In the genomic region with DNA sequence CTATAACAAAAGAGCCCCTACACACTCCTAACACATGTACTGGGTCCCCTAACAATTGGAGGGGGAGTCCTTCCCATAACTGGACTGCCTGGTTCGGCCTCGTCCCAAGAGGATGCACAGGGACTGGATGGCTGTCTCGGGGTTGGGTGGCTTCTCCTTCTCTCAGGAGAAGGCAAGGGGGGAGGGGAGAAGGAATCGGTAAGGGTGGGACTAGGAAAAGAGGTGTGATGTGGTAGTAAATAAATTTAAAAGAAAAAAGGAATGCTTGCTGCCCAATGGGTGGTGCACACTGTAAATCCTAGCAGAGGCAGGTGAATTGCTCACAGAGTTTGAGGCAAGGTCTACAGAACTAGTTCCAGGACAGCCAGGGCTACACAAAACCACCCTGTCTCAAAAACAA, we compare ENCODE assay signal across 19 mouse cellular contexts. TPM values are rescaled to one million over a fixed set of nuclear protein-coding genes. Genes with fewer than 3 reads are reported as not detected.
DNase-seq lines count a peak whose midpoint lies in the region; ATAC-seq and TF ChIP-seq lines count a peak whose summit lies in the region.
"Had no signal": no experiment of that assay in that cellular context is flagged by ENCODE, and none has a peak within 500 bp of the region (broad histone marks: within the 10 kb centered on the region; RNA-seq: fewer than 3 reads in every experiment).

No protein-coding gene starts in this region.

- intact Hi-C loops in heart, adult 2 months (cut with DNase I), result no loop called here

- WGBS in heart, adult 2 months, result 65% methylated on average over 4 of the region's 4 CpGs
- 82% methylated on average over 4 of the region's 4 CpGs for WGBS in neural tube, embryonic 13.5 days

- H3K27ac ChIP-seq in heart, adult 2 months, result peak overlapping the region; percentile 15
- H3K27ac ChIP-seq in neural tube, embryonic 13.5 days (replicated peaks), result no peak overlapping the region
- H3K27ac ChIP-seq: embryonic facial prominence, embryonic 15.5 days; heart, embryonic 10.5 days; hindbrain, embryonic 10.5 days; midbrain, embryonic 12.5 days had no signal

- no peak for TF ChIP-seq POLR2A in heart, adult 2 months (IDR thresholded peaks at IDR 0.05; ENCODE audit: insufficient read depth, low read depth, low read length)

- peaks cover 8% of the 10 kb centered on the region for H3K79me2 ChIP-seq in heart, adult 2 months (replicated peaks; ENCODE audit: control insufficient read depth, insufficient read depth, low read length)

- no peaks in the 10 kb centered on the region for H3K9me3 ChIP-seq in megakaryocyte, embryonic 14.5 days
- H3K9me3 ChIP-seq in neural tube, embryonic 13.5 days, result no peaks in the 10 kb centered on the region
- H3K9me3 ChIP-seq: embryonic facial prominence, embryonic 15.5 days; heart, embryonic 10.5 days; hindbrain, embryonic 10.5 days; midbrain, embryonic 12.5 days had no signal

- no peak for ATAC-seq in cerebellum, adult (ENCODE audit: insufficient number of reproducible peaks, low FRiP score, low TSS enrichment)
- no peak for ATAC-seq in megakaryocyte, adult 5-6 weeks (ENCODE audit: poor library complexity, severe bottlenecking)
- no peak for ATAC-seq in neural tube, embryonic 13.5 days (ENCODE audit: low read depth)

- peaks cover 23% of the 10 kb centered on the region for H3K4me1 ChIP-seq in heart, adult 2 months (ENCODE audit: control insufficient read depth, insufficient read depth, low read length)
- H3K4me1 ChIP-seq in megakaryocyte, embryonic 14.5 days, result peaks cover 80% of the 10 kb centered on the region
- peaks cover 63% of the 10 kb centered on the region for H3K4me1 ChIP-seq in neural tube, embryonic 13.5 days (replicated peaks)

- no peak overlapping the region for H3K4me3 ChIP-seq in heart, adult 2 months
- peak overlapping the region; percentile 46 for H3K4me3 ChIP-seq in megakaryocyte, embryonic 14.5 days (replicated peaks)
- H3K4me3 ChIP-seq in neural tube, embryonic 13.5 days, result no peak overlapping the region
- H3K4me3 ChIP-seq: embryonic facial prominence, embryonic 15.5 days; heart, embryonic 10.5 days; hindbrain, embryonic 10.5 days; midbrain, embryonic 12.5 days had no signal

- TF ChIP-seq EP300 in heart, adult 2 months (IDR thresholded peaks at IDR 0.05; ENCODE audit: insufficient read depth, low read depth, low read length), result no peak

- TF ChIP-seq CTCF in heart, adult 2 months (IDR thresholded peaks at IDR 0.05), result no peak

- DNase-seq in cerebellum, adult 11 months, result peak; percentile 16
- DNase-seq in heart, adult 2 months, result no peak
- DNase-seq in heart, adult 9 months (ENCODE audit: low spot score in 2 of 2), result no peak
- no peak for DNase-seq in ovary, postnatal 14 days (ENCODE audit: low spot score)
- DNase-seq: adrenal gland, adult 2 months; cerebellum, postnatal 14 days; gastrocnemius, postnatal 25 days; lung, adult 2 months; lung, postnatal 36 days; retina, postnatal 1 day; right cerebral cortex, postnatal 4 days had no signal

- H3K4me2 ChIP-seq in neural tube, embryonic 13.5 days, result no peak overlapping the region
- H3K4me2 ChIP-seq: embryonic facial prominence, embryonic 15.5 days; midbrain, embryonic 12.5 days had no signal

- no peak overlapping the region for H3K9ac ChIP-seq in heart, adult 2 months (ENCODE audit: low read depth, low read length)
- H3K9ac ChIP-seq in neural tube, embryonic 13.5 days, result 0 out of 2 replicates have a peak overlapping the region, but pooled peaks have one; percentile 2
- H3K9ac ChIP-seq: embryonic facial prominence, embryonic 15.5 days; midbrain, embryonic 12.5 days had no signal

- H3K36me3 ChIP-seq in heart, adult 2 months (ENCODE audit: control insufficient read depth, insufficient read depth, low read length), result peaks cover 5% of the 10 kb centered on the region
- H3K36me3 ChIP-seq in megakaryocyte, embryonic 14.5 days (replicated peaks; ENCODE audit: low read length), result peaks cover 65% of the 10 kb centered on the region
- H3K36me3 ChIP-seq in neural tube, embryonic 13.5 days, result peaks cover 36% of the 10 kb centered on the region; the same call in 1 of the 2 replicates

- no peaks in the 10 kb centered on the region for H3K27me3 ChIP-seq in heart, adult 2 months (ENCODE audit: control insufficient read depth, insufficient read depth, low read length)
- no peaks in the 10 kb centered on the region for H3K27me3 ChIP-seq in megakaryocyte, embryonic 14.5 days (replicated peaks)
- no peaks in the 10 kb centered on the region for H3K27me3 ChIP-seq in neural tube, embryonic 13.5 days
- H3K27me3 ChIP-seq: embryonic facial prominence, embryonic 15.5 days; midbrain, embryonic 12.5 days had no signal

RNA-seq across cellular contexts. Expression of a gene that starts 3.7 kb away (rescaled TPM):
- 10 to 100 TPM; 64.8 to 82.1 TPM for total RNA-seq in heart, adult 2 months (2021)
- polyA plus RNA-seq in heart, adult 2 months (2012; rRNA removed), result 55.9 and 62.6 TPM in 2 replicates
- 46.2 and 157 TPM in 2 replicates for polyA plus RNA-seq in megakaryocyte, embryonic 14.5 days (2012; ENCODE audit: insufficient read depth, low replicate concordance)
- 19.3 and 24.1 TPM in 2 replicates for total RNA-seq in megakaryocyte, adult 5-6 weeks (2015)
- total RNA-seq in megakaryocyte, adult 5-6 weeks (2017), result 7.6 and 10.0 TPM in 2 replicates
- 30.3 and 33.1 TPM in 2 replicates for polyA plus RNA-seq in neural tube, embryonic 13.5 days (2015; fragmentation: Nextera tagmentation; extraction: Ambion mirVana)

RNA-seq across cellular contexts. Expression of a gene that starts 25.7 kb away (rescaled TPM):
- 10 to 100 TPM; 19.1 to 21.3 TPM for total RNA-seq in heart, adult 2 months (2021)
- 15.8 and 16.2 TPM in 2 replicates for polyA plus RNA-seq in heart, adult 2 months (2012; rRNA removed)
- polyA plus RNA-seq in megakaryocyte, embryonic 14.5 days (2012; ENCODE audit: insufficient read depth, low replicate concordance), result 7.8 and 56.8 TPM in 2 replicates
- 7.0 and 8.2 TPM in 2 replicates for total RNA-seq in megakaryocyte, adult 5-6 weeks (2015)
- total RNA-seq in megakaryocyte, adult 5-6 weeks (2017), result 20.4 and 21.6 TPM in 2 replicates
- 19.4 and 21.0 TPM in 2 replicates for polyA plus RNA-seq in neural tube, embryonic 13.5 days (2015; fragmentation: Nextera tagmentation; extraction: Ambion mirVana)

RNA-seq across cellular contexts. Expression of a gene that starts 33.4 kb away (rescaled TPM):
- total RNA-seq in heart, adult 2 months (2021), result 10 to 100 TPM; 18.5 to 18.7 TPM
- 14.8 and 17.7 TPM in 2 replicates for polyA plus RNA-seq in heart, adult 2 months (2012; rRNA removed)
- 36.6 and 64.3 TPM in 2 replicates for polyA plus RNA-seq in megakaryocyte, embryonic 14.5 days (2012; ENCODE audit: insufficient read depth, low replicate concordance)
- 26.9 and 29.5 TPM in 2 replicates for total RNA-seq in megakaryocyte, adult 5-6 weeks (2015)
- 20.3 and 33.5 TPM in 2 replicates for total RNA-seq in megakaryocyte, adult 5-6 weeks (2017)
- 11.0 and 16.5 TPM in 2 replicates for polyA plus RNA-seq in neural tube, embryonic 13.5 days (2015; fragmentation: Nextera tagmentation; extraction: Ambion mirVana)

RNA-seq across cellular contexts. Expression of a gene that starts 33.6 kb away (rescaled TPM):
- total RNA-seq in heart, adult 2 months (2021), result 1 to 10 TPM; 2.6 to 3.1 TPM
- 3.4 and 5.5 TPM in 2 replicates for polyA plus RNA-seq in heart, adult 2 months (2012; rRNA removed)
- 1.2 and 1.3 TPM in 2 replicates for polyA plus RNA-seq in megakaryocyte, embryonic 14.5 days (2012; ENCODE audit: insufficient read depth, low replicate concordance)
- 22.7 and 24.7 TPM in 2 replicates for total RNA-seq in megakaryocyte, adult 5-6 weeks (2015)
- total RNA-seq in megakaryocyte, adult 5-6 weeks (2017), result 22.1 and 24.0 TPM in 2 replicates
- polyA plus RNA-seq in neural tube, embryonic 13.5 days (2015; fragmentation: Nextera tagmentation; extraction: Ambion mirVana), result 5.4 and 7.2 TPM in 2 replicates

RNA-seq across cellular contexts. Expression of a gene that starts 35.6 kb away (rescaled TPM):
- 10 to 100 TPM; 31.4 to 32.6 TPM for total RNA-seq in heart, adult 2 months (2021)
- 18.4 and 21.0 TPM in 2 replicates for polyA plus RNA-seq in heart, adult 2 months (2012; rRNA removed)
- 18.5 and 24.0 TPM in 2 replicates for polyA plus RNA-seq in megakaryocyte, embryonic 14.5 days (2012; ENCODE audit: insufficient read depth, low replicate concordance)
- total RNA-seq in megakaryocyte, adult 5-6 weeks (2015), result 80.0 and 87.2 TPM in 2 replicates
- total RNA-seq in megakaryocyte, adult 5-6 weeks (2017), result 30.1 and 47.3 TPM in 2 replicates
- 48.4 and 53.0 TPM in 2 replicates for polyA plus RNA-seq in neural tube, embryonic 13.5 days (2015; fragmentation: Nextera tagmentation; extraction: Ambion mirVana)
